Mouse (Mus musculus): ENCODE measurements around the gene Trpv4. TPM values are rescaled to one million over a fixed set of nuclear protein-coding genes. Genes with fewer than 3 reads are reported as not detected.
A peak's percentile ranks its signal among the peaks of the same experiment; 100 is the strongest.

The Trpv4 gene
- polyA plus RNA-seq, 1 experiment = 0.14 TPM

- no peak for TF ChIP-seq GATA1 (IDR thresholded peaks at IDR 0.05; ENCODE audit: low read length)
These were observed 46.1 kb downstream of the Trpv4 start for GRCm38 (mm10) chr5:114611968-114612608.

- no peak for TF ChIP-seq GATA1 (IDR thresholded peaks at IDR 0.05; ENCODE audit: low read length)
These were observed 47.0 kb downstream of the Trpv4 start for GRCm38 (mm10) chr5:114611256-114611655.

GRCm38 (mm10) chr5:114608516-114608915 is 49.7 kb downstream of the Trpv4 start:
- TF ChIP-seq GATA1 (IDR thresholded peaks at IDR 0.05; ENCODE audit: low read length) = no peak

GRCm38 (mm10) chr5:114607651-114608050 is 50.6 kb downstream of the Trpv4 start:
- TF ChIP-seq GATA1 (IDR thresholded peaks at IDR 0.05; ENCODE audit: low read length) = no peak

- TF ChIP-seq GATA1 (IDR thresholded peaks at IDR 0.05; ENCODE audit: low read length) = no peak
These were observed 52.2 kb downstream of the Trpv4 start for GRCm38 (mm10) chr5:114605981-114606380.

- no peak for TF ChIP-seq GATA1 (IDR thresholded peaks at IDR 0.05; ENCODE audit: low read length)
These were observed 53.4 kb downstream of the Trpv4 start for GRCm38 (mm10) chr5:114604781-114605290.

GRCm38 (mm10) chr5:114603975-114604374 is 54.2 kb downstream of the Trpv4 start:
- no peak for TF ChIP-seq GATA1 (IDR thresholded peaks at IDR 0.05; ENCODE audit: low read length)

GRCm38 (mm10) chr5:114602012-114602411 is 56.2 kb downstream of the Trpv4 start:
- no peak for TF ChIP-seq GATA1 (IDR thresholded peaks at IDR 0.05; ENCODE audit: low read length)

GRCm38 (mm10) chr5:114597652-114598051 is 60.6 kb downstream of the Trpv4 start:
- TF ChIP-seq GATA1 (IDR thresholded peaks at IDR 0.05; ENCODE audit: low read length) = no peak

- no peak for TF ChIP-seq GATA1 (IDR thresholded peaks at IDR 0.05; ENCODE audit: low read length)
These were observed 61.0 kb downstream of the Trpv4 start for GRCm38 (mm10) chr5:114597222-114597621.

GRCm38 (mm10) chr5:114596604-114597003 is 61.6 kb downstream of the Trpv4 start:
- no peak for TF ChIP-seq GATA1 (IDR thresholded peaks at IDR 0.05; ENCODE audit: low read length)

GRCm38 (mm10) chr5:114594741-114595241 is 63.4 kb downstream of the Trpv4 start:
- TF ChIP-seq GATA1 (IDR thresholded peaks at IDR 0.05; ENCODE audit: low read length) = no peak

GRCm38 (mm10) chr5:114593949-114594348 is 64.3 kb downstream of the Trpv4 start:
- TF ChIP-seq GATA1 (IDR thresholded peaks at IDR 0.05; ENCODE audit: low read length) = no peak

- no peak for TF ChIP-seq GATA1 (IDR thresholded peaks at IDR 0.05; ENCODE audit: low read length)
These were observed 64.9 kb downstream of the Trpv4 start for GRCm38 (mm10) chr5:114593161-114593821.

- TF ChIP-seq GATA1 (IDR thresholded peaks at IDR 0.05; ENCODE audit: low read length) = no peak
These were observed 65.6 kb downstream of the Trpv4 start for GRCm38 (mm10) chr5:114592463-114593160.

GRCm38 (mm10) chr5:114591151-114591561 is 67.1 kb downstream of the Trpv4 start:
- peak; percentile 96 for TF ChIP-seq GATA1 (IDR thresholded peaks at IDR 0.05; ENCODE audit: low read length)
